Mouse (Mus musculus) cerebellum, adult (tissue): ENCODE measurements around the gene Srrm2.

Experiments used
- ATAC-seq: cut with Nextera tagmentation; 2 replicates; pipeline ENCODE4 v1.9.2; 2017; ENCODE audit warnings: mild to moderate bottlenecking, moderate library complexity, mixed read lengths; ENCODE audit not compliant: insufficient number of reproducible peaks, low FRiP score, low TSS enrichment

Srrm2 gene

DNA sequence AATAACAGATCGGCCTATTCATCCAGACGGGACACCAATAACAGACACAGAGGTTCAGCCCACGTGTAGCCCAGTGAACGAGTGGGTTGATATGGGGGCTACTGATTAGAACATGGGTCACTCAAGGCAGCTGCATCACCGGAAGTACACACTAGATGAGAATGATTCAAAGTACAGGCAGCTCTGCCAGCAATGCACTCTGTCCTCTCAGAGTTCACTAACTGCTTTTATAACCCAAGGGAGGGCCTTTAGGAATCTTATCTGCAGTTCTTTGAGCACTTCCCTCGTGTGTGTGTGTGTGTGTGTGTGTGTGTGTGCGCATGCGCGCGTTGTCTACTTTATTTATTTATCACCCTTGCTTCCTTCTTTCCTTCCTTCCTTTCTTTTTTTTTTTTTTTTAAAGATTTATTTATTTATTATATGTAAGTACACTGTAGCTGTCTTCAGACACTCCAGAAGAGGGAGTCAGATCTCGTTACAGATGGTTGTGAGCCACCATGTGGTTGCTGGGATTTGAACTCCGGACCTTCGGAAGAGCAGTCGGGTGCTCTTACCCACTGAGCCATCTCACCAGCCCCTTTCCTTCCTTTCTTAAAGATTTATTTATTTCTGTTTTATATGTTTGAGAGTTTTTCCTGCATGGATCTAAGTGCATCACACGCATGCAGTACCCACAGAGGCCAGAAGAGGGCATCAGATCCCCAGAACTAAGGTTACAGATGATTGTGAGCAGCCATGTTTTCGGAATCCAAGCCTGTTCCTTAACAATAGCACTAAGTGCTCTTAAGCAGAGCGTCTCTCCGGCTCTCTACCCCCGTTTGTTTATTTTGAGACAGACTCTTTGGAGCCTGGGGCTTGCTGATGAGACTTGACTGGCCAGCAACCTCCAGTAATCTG lies 60.8 kb downstream of the Srrm2 start:
- no peak for ATAC-seq

DNA sequence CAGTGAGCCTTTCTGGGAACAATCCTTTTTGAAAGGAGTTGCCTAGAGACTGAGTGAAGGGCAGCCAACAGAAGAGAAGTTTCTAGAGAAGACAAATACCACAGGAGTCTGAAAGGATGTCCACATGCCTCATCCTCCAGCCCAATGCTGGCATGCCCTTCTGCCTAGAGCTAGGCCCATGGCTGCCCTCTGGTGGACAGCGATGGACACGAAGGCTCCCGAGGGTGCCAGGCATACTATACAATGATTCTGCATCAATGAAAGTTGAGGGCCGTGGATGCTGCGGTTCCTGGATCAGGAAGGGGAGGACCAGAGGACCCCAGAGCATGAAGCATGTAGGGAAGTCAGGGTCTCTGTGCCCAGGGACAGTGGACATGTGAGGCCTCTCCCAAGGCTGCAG lies 63.0 kb downstream of the Srrm2 start:
- ATAC-seq = no peak

DNA sequence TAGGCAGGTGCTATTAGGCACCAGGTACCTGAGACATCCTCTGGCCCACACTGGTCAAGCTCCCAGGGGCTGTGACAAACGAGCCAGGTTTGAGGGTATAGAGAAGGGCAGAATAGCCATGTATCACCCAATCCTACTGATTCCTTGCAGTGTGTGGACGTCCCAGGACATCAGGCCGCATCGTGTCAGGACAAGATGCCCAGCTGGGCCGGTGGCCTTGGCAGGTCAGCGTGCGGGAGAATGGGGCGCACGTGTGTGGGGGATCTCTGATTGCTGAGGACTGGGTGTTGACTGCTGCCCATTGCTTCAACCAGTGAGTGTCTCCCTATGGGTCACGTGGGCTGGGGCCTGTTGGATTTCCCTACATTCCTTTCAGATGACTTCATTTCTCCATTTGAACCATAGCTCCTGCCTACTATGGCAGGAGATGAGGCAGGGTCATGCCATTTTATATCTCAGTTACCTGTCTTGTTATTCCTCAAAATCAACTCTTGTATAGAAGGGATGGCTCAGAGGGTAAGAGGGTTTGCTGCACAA lies 64.0 kb downstream of the Srrm2 start:
- ATAC-seq = no peak

DNA sequence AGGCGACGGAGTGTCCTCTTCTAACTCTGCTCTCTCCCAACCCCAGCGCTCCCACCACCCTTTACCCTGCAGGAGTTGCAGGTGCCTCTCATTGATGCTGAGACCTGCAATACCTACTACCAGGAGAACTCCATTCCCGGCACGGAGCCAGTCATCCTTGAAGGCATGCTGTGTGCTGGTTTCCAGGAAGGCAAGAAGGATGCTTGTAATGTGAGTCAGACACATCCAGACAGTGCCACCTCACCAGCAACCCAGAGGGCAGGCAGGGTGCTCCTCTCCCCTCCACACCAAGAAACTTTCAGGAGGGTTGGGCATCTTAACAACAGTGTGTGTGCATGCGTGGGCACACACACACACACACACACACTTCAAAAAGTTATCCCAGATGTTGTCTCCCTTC lies 66.9 kb downstream of the Srrm2 start:
- no peak for ATAC-seq

DNA sequence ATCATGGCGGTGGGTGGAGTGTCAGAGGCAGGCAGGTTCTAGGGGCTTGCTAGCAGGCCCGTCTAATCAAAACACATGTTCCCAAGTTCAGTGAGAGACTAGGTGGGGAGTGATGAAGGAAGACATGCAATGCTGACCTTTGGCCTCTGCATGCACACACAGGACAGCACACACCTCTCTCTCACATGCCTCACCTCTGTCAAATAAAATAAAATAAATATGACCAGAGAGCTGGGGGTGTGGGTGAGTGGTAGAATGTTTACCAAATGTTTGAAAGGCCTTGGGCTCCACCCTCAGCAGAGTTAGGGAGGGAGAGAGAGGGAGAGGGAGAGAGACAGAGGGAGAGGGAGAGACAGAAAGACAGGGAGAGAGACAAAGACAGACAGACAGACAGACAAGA lies 67.6 kb downstream of the Srrm2 start:
- ATAC-seq = no peak

DNA sequence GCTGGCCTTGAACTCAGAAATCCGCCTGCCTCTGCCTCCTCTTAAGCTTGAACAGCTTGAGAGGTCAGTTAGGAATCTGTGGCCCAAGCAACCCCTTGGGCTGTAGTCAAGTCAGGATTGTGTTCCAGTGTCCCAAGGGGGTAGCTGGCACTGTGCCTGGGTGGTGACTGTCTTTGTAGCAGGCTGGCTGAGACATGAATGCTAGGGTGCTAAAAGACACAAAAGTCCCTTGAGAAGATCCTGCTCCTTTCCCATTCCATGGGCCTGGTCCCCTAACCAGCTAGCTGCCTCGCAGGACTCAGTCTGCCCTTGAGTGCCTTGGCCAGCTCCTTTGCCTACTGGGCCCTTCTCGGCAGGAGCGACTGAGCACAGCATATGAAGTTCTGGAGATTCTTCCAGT lies 72.6 kb downstream of the Srrm2 start:
- no peak for ATAC-seq

DNA sequence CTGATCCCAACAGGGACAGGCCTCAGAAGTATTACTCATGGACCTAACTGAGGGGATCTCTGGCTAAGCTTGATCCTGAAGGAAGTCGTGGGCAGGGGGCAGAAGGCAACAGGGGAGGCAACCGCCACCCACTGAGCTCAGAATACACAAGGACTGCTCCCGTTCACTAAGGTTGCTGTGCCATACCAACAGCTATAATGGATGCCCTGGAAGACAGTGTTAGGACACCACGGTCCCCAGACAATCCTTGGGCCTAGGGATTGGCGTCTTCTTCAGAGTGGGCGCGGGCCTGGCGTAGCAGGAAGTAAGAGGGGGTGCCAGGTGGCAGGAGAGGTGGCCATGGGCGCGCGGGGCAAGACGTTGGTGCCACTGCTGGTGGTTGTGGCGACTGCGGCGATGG lies 77.4 kb downstream of the Srrm2 start, which contains the start of gene Prss21:
TSS of gene Prss21 (plus strand) at position 301 of the 400 bp plus-strand sequence.
- no peak for ATAC-seq

DNA sequence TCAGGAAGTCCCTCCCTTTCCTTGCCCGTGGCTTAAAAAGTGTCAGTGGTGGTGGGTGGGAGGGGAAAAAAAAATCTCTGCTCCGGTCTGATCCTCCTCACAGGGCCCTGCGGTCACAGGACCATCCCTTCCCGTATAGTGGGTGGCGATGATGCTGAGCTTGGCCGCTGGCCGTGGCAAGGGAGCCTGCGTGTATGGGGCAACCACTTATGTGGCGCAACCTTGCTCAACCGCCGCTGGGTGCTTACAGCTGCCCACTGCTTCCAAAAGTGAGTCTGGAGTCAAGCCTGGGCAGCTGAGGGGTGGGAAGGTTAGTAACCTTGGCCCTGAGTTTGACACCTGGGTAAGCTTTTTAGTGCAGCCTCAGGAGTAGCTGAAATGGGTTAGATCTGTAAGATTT lies 78.2 kb downstream of the Srrm2 start:
- no peak for ATAC-seq
